Mouse (Mus musculus) megakaryocyte-erythroid progenitor cell, adult 5 weeks (primary cell): ENCODE data around the gene Timeless. TPM values are rescaled to one million over a fixed set of nuclear protein-coding genes. Genes with fewer than 3 reads are reported as not detected.

Source experiments
- polyA plus RNA-seq: library from polyadenylated mRNA; stranded (reverse); fragments of >175 nt; gene quantifications from 2 replicates; pipeline ENCODE4 v1.2.3, GENCODE M21; 2012

Gene Timeless
- polyA plus RNA-seq: 37.8 and 58.1 TPM in 2 replicates

GRCm38 (mm10) chr10:128231697-128232419 lies at the start of gene Timeless:
Gene Timeless (plus strand): TSS chr10:128232065.

GRCm38 (mm10) chr10:128194024-128194550 lies 37.8 kb upstream of the Timeless start, which contains the start of gene Gls2:
Gene Gls2 (plus strand): TSS chr10:128194457.

GRCm38 (mm10) chr10:128211390-128212108 lies 20.3 kb upstream of the Timeless start, which contains the start of gene Spryd4:
Gene Spryd4 (minus strand): TSS chr10:128211807.

GRCm38 (mm10) chr10:128225538-128225937 lies 6.3 kb upstream of the Timeless start, which contains the start of gene Mip:
Gene Mip (plus strand): TSS chr10:128225838.

GRCm38 (mm10) chr10:128253677-128254255 lies 21.9 kb downstream of the Timeless start, which contains the start of gene Apon:
Gene Apon (plus strand): TSS chr10:128254096.

GRCm38 (mm10) chr10:128268371-128268770 lies 36.5 kb downstream of the Timeless start, which contains the start of gene Apof:
Gene Apof (plus strand): TSS chr10:128268671.

GRCm38 (mm10) chr10:128270287-128270841 lies 38.5 kb downstream of the Timeless start, which contains the start of gene Stat2:
Gene Stat2 (plus strand): TSS chr10:128270559.

GRCm38 (mm10) chr10:128298702-128299171 lies 66.9 kb downstream of the Timeless start, which contains the start of gene Il23a:
Gene Il23a (minus strand): TSS chr10:128298752.

Other genes with a start within 250 kb of the Timeless start
- gene Hsd17b6, start 224.5 kb upstream of the Timeless start, polyA plus RNA-seq: not detected in 2 replicates
- gene Prim1, start 216.9 kb upstream of the Timeless start, polyA plus RNA-seq: 4.3 and 6.6 TPM in 2 replicates
- gene Naca, start 196.5 kb upstream of the Timeless start, polyA plus RNA-seq: 157 and 192 TPM in 2 replicates
- 176 and 198 TPM in 2 replicates for gene Ptges3, start 173.1 kb upstream of the Timeless start, polyA plus RNA-seq
- gene Atp5b, start 148.8 kb upstream of the Timeless start, polyA plus RNA-seq: 1,291 and 1,395 TPM in 2 replicates
- gene Baz2a, start 140.5 kb upstream of the Timeless start, polyA plus RNA-seq: 22.0 and 31.0 TPM in 2 replicates
- gene Rbms2, start 51.8 kb upstream of the Timeless start, polyA plus RNA-seq: 6.4 and 7.7 TPM in 2 replicates
- 1.2 and 2.4 TPM in 2 replicates for gene Gls2, start 37.6 kb upstream of the Timeless start, polyA plus RNA-seq
- 2.2 and 3.2 TPM in 2 replicates for gene Spryd4, start 20.3 kb upstream of the Timeless start, polyA plus RNA-seq
- 0.21 and 0.27 TPM in 2 replicates for gene Mip, start 6.2 kb upstream of the Timeless start, polyA plus RNA-seq
- gene Apon, start 22.0 kb downstream of the Timeless start, polyA plus RNA-seq: 0.14 and 0.30 TPM in 2 replicates
- gene Apof, start 36.6 kb downstream of the Timeless start, polyA plus RNA-seq: 0.05 and 0.19 TPM in 2 replicates
- gene Stat2, start 38.5 kb downstream of the Timeless start, polyA plus RNA-seq: 17.2 and 18.9 TPM in 2 replicates
- 0.32 and 0.37 TPM in 2 replicates for gene Il23a, start 66.7 kb downstream of the Timeless start, polyA plus RNA-seq
- 4.0 and 4.9 TPM in 2 replicates for gene Pan2, start 71.3 kb downstream of the Timeless start, polyA plus RNA-seq
- gene Cnpy2, start 90.4 kb downstream of the Timeless start, polyA plus RNA-seq: 92.5 and 111 TPM in 2 replicates
- gene Cs, start 105.7 kb downstream of the Timeless start, polyA plus RNA-seq: 29.3 and 29.5 TPM in 2 replicates
- 8.1 TPM in 2 replicates for gene Coq10a, start 136.9 kb downstream of the Timeless start, polyA plus RNA-seq
- gene Ankrd52, start 145.1 kb downstream of the Timeless start, polyA plus RNA-seq: 65.0 and 67.0 TPM in 2 replicates
- gene Slc39a5, start 169.2 kb downstream of the Timeless start, polyA plus RNA-seq: 0.05 TPM in 1 of 2 replicates, not detected in the other
- gene Nabp2, start 179.4 kb downstream of the Timeless start, polyA plus RNA-seq: 201 and 217 TPM in 2 replicates
- 15.5 and 16.3 TPM in 2 replicates for gene Rnf41, start 179.6 kb downstream of the Timeless start, polyA plus RNA-seq
- 197 and 236 TPM in 2 replicates for gene Smarcc2, start 227.2 kb downstream of the Timeless start, polyA plus RNA-seq